Mouse (Mus musculus): ENCODE results near the gene Tmem106c.

DNA sequence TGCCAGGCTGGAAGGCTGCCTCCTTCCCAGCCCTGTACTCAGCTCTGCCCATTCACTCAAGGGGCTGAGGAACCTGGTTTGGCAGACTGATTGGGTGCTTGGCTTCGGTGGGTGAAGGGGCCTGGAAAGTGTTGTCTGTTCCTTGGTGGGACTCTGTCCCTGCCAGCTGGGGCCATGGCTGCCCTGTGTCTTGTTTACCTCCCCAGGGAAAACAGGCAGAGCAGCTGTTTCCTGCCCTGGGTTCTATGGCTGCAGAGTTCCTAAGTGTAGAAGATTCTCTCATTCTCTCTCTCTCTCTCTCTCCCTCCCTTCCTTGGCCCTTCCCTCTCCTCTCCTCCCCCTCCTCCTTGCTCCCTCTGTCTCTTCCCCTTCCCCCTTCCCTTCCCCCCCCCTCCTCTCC, 8.7 kb upstream of the Tmem106c start:
- TF ChIP-seq CTCF (IDR thresholded peaks at IDR 0.05; ENCODE audit: control insufficient read depth, insufficient read depth, low read length) (no peak), POLR2A (IDR thresholded peaks at IDR 0.05; ENCODE audit: borderline replicate concordance, control insufficient read depth, low read depth, low read length) (no peak)

Data from bone marrow, adult 2 months (tissue).